Mouse (Mus musculus) gastrocnemius, postnatal 10 days (tissue): ENCODE data around the gene Dld. TPM values are rescaled to one million over a fixed set of nuclear protein-coding genes. Genes with fewer than 3 reads are reported as not detected.

Experiments used
- DNase-seq: peaks from one replicate; pipeline ENCODE4 v3.0.0; 2021; ENCODE audit warnings: mixed read lengths
- total RNA-seq, 2 experiments: library from RNA; stranded (reverse); gene quantifications; 2 replicates each; pipeline ENCODE4 v1.2.3; 2021

Gene Dld
- total RNA-seq, 2 experiments from 2014 or later = 175 to 214 TPM

DNA sequence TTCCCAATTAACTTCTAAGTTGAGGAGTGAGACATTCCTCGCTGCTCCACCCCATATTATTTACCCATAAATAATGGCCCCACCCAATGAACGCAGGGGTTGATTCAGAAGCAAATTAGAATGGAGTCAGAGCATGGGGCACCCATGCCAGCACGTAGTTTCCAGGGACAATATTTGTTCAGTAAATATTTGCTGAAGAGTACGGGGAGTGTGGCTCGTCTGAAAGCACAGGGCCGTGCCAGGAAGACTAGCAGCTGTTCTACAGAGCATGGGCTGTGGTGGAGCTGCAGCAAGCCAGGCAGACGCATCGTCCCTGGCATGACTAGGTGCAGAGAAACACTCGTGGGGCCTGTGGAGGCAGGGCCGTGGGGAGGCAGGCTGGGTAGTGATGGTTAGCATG, 56.7 kb downstream of the Dld start:
- DNase-seq = no peak

GRCm38 (mm10) chr12:31293361-31294142, 57.7 kb downstream of the Dld start:
- no peak for DNase-seq

DNA sequence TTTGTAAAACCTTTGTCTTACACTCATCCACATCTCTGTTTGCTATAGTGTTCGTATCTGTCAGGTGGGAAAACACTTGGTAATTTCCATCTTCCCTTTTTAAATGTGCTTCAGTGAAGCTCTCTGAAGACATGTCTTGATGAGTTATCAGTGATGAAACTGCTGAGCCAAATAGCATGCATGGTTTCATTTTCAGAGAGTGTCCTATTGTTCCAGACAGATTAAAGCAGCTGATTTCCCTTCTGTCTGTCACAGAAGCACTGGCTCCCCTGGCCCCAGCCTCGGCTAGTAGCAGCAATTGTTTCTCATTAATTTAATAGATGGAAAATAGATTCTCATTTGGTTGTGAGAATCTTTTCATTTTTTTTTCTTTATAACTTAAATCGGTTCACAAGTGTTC, 60.3 kb downstream of the Dld start:
- no peak for DNase-seq

- DNase-seq = no peak
Measured at GRCm38 (mm10) chr12:31289046-31289445, 62.2 kb downstream of the Dld start.

- no peak for DNase-seq
Measured at GRCm38 (mm10) chr12:31283617-31284136, 67.6 kb downstream of the Dld start.

- no peak for DNase-seq
Measured at GRCm38 (mm10) chr12:31283131-31283530, 68.1 kb downstream of the Dld start.

DNA sequence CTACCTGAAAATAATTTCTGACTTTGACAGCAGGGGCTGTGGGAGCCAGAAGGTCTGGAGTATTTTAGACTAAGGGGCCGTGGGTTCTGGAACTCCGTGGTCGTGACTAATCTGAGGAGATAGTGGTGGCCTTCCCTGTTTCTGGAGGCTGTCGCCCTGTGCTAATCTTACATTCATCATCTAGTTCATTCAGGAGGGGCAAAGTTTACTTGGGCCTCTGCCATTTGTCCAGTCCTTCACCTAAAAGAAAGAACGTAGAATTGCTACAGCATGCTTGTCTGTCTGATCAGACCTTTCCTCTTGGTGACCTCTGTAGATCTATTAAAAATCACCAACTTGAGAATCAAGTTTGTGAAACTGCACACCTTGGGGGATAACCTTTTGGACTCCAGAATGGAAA, 69.0 kb downstream of the Dld start:
- no peak for DNase-seq

Other genes with a start within 250 kb of the Dld start
- gene Gm6993, start 110.7 kb downstream of the Dld start, total RNA-seq = not detected
- gene Lamb1, start 86.2 kb downstream of the Dld start, total RNA-seq = 100 to 1,000 TPM; 155 to 176 TPM
- not detected for gene Slc26a3, start 39.4 kb upstream of the Dld start, total RNA-seq
- 1 to 10 TPM; 8.6 to 9.5 TPM for gene Cbll1, start 148.2 kb upstream of the Dld start, total RNA-seq
- under 1 TPM in 1 of 2 experiments, not detected in 1; 0.09 TPM for gene Slc26a4, start 208.5 kb upstream of the Dld start, total RNA-seq